Mouse (Mus musculus) layer of hippocampus, adult 11-12 months (tissue): Measurements from ENCODE around the gene Pip4k2a.
A peak's percentile ranks its signal among the peaks of the same experiment; 100 is the strongest.

ENCODE experiments used
- DNase-seq: peaks from one replicate; pipeline ENCODE4 v3.0.0; 2022; ENCODE audit warnings: low spot score

Gene Pip4k2a

DNA sequence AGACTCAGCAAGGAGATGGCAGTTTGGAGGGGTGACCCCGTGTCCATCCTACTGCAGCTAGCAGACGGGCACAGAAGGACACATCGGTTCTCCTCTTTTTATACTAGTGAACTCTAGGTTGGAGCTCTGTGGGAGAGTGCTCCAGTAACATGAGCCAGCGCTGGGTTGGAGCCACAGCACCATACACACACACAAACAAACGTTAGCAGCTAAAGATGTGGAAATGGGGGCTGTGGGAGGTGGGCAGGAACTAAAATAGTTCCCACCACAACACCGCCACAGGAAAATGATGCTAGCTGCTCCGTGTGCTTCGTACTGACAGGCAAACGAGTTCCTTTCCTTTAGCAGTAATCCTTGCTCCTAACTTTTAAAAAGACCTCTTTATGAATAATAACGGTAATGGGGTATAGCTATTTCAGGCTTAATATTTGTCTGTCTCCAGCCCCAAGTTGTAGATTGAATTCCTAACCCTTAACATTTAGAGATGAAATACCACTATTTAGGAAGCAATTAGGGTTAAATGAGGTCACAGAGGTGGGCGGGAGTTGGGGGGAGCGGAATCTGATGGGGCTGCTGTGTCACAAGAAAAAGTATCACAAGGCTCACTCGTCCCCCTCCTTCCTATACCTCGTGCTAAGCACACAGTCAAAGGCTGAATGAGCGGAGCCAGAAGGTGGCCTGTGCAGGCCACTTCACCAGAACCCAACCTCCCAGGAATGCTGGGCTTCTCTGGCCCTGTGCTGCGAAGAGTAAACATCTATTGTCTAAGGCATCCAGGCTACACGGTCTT is 73.9 kb downstream of the Pip4k2a start:
- DNase-seq: no peak

DNA sequence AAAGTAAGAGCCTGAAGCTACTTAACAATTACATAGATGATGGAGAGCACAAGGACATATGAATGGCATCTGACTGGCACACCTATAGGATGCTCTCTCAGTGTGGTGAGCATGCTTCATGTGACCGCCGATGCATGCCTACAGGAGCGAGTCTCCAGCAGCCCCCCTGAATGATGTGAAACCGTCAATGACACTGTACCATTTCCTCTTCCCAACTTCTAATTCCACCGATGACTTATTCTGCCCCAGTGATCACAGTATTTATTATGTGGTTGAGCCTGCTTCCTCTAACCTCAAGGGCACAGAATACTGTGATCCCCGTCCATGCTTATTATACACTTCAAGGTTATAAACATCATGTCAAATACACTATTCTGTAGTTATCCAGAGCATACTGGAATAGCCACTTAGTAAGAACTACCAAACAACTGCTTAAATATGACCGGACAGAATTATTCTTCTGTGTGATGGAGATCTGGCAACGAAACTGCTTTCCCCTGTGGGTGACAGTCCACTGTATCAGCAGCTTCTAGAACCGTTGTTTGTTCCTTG is 74.8 kb downstream of the Pip4k2a start:
- no peak for DNase-seq

- DNase-seq: no peak
Measured at GRCm38 (mm10) chr2:18921570-18922180, 76.3 kb downstream of the Pip4k2a start.

GRCm38 (mm10) chr2:18920461-18920877 is 77.5 kb downstream of the Pip4k2a start:
- DNase-seq: no peak

GRCm38 (mm10) chr2:18919797-18920354 is 78.0 kb downstream of the Pip4k2a start:
- no peak for DNase-seq

- DNase-seq: no peak
Measured at GRCm38 (mm10) chr2:18917838-18918237, 80.1 kb downstream of the Pip4k2a start.

DNA sequence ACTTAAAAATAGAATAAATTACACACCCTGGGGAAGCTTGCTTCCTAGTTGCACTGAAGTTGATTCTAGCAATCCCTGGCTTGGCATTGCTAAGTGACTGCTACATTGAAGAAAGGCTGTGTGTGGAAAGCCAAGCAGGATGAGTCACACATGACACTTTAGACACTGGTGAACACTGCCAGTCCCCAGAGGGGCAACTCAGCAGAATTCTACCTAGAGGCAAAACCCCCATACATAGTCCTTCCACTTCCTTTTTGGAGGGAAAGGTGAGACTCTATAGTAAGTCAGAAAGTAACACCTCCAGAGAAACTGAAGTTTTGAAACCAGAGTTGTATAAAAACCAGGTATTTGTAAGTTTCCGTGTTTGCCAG is 80.6 kb downstream of the Pip4k2a start:
- no peak for DNase-seq

GRCm38 (mm10) chr2:18916615-18917379 is 81.1 kb downstream of the Pip4k2a start:
- DNase-seq: no peak

GRCm38 (mm10) chr2:18916042-18916407 is 81.9 kb downstream of the Pip4k2a start:
- no peak for DNase-seq

DNA sequence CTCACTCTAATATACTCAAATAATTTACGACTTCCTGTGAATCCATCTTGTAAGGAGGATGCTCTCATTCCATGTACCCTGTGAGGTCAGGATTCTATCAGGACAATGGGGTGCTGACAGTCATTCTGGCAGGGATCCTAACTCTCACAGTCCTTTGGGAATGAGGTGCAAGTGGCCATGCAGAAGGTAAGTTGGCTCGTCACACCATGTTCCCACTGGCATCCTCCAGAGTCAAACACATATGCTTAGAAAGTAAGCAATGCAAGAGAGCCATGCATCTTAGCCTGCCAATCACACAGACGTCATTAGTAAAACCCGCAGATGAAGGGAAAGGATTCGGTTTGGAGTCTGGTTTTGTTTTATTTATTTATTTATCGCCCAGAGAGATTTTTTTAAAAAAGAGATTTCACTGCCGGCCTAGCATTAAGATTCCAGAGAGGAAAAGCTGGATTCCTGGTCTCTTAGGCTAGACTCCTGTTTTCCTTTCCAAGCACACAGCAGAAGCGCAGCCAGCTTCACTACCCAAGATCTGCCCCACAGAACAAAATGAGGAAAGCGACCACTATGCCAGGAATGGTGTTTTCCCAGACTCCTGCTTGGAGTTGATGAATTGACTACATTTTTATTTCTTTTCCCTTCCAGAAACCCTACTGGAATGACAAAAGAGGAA is 82.4 kb downstream of the Pip4k2a start:
- no peak for DNase-seq

DNA sequence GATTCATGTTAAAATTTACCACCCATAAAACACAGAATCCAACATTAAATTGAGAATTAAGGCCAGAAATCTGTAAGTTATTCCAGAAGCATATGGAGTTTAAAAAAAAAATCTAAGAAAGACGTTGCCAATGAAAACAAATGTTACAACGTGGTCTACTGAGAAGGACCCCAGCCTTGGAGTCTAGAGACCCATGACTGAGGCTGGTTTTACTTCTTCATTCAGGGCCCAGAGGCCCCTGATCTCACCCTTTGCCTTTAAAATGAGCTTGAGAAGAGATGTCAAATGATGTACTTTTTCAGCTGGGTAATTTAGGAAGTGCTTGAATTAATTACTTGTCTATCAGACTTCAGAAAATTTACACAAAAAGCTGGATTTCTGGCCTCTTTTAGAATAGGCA is 83.2 kb downstream of the Pip4k2a start:
- DNase-seq: no peak

DNA sequence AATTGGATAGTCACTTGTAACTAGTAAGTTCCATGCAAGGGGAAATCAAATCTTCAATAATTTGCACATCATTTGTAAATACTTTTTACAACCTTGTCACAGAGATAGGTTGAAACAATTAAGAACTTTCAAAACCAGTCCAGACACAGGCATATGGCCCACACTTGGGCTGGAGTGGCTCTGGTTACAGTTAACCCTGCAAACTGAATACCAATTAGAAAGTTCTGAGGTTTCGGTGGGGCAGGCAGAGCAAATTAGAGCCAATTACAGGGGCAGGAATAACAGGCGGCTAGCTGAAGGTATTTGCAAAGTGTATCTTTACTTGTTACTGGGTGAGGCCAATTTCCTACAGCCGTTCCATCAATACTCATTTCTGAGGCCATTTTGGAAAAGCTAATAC is 84.3 kb downstream of the Pip4k2a start:
- DNase-seq: no peak

DNA sequence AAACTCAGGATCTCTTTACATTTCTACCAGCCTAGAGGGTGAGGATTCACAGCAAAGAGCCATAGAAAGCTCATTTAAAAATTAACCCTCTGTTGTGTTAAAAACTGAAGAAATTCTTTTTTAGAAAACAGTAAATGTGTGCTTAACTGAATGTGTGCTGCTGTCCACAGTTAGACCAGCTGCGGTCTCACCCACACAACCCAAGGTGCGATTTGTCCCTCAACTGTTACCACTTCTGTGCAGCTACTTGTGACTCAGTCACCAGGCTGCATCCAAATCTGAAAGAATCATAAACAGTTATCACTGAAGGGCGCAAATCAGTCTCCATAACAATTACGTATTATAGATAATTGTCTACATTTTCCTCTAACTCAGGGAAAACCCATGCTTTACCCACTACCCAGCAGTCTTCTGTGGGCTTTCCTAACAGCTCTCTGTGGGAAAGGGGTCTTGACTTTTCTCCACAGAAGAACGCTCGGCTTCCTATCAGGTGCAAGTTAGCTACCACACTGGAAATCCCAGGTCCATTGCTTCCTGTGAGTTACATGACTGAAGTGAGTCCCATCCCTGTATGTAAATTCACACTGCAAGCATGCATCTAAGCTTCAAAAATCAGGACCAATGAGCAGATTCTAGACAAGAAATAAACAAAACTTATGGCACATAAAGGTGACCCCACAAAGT is 86.5 kb downstream of the Pip4k2a start:
- no peak for DNase-seq

DNA sequence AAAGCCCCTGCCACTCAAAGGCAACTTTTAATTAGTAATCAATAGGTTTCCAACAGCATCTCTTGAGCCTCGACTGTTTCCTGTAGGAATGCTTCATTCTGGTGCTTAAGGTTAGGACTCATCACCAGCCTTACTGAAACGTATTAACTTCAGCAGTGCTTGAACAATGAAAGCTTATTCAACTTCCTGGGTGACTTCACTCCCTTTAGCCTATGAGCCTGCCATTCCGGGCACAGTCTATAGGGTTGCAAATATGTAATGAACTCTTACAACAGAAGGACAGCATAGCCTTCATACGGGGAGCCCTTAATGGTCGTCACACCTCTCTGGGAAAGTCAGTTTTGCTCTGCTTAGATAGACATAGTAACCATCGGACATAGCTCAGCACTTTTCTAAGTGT is 87.7 kb downstream of the Pip4k2a start:
- DNase-seq: no peak

GRCm38 (mm10) chr2:18909713-18910112 is 88.2 kb downstream of the Pip4k2a start:
- no peak for DNase-seq

DNA sequence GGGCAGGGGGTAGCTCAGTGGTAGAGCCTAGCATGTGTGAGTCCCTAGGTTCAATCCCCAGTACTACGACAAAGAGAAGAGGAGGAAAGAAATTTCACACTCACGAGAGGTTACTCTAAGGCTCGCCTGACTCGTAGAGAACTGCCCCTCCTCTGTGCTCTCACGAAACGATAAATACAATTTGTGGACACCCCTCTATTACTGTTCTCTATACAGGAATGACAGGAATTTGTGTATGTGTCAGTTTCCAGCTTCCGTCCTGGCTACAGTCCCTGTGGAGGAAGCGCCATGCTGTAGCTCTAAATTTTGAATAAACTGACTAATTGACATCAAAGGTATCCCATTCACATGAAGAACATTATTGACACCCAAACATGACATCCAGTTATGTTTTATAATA is 90.7 kb downstream of the Pip4k2a start:
- DNase-seq: no peak

GRCm38 (mm10) chr2:18906421-18907084 is 91.4 kb downstream of the Pip4k2a start:
- peak; percentile 51 for DNase-seq

DNA sequence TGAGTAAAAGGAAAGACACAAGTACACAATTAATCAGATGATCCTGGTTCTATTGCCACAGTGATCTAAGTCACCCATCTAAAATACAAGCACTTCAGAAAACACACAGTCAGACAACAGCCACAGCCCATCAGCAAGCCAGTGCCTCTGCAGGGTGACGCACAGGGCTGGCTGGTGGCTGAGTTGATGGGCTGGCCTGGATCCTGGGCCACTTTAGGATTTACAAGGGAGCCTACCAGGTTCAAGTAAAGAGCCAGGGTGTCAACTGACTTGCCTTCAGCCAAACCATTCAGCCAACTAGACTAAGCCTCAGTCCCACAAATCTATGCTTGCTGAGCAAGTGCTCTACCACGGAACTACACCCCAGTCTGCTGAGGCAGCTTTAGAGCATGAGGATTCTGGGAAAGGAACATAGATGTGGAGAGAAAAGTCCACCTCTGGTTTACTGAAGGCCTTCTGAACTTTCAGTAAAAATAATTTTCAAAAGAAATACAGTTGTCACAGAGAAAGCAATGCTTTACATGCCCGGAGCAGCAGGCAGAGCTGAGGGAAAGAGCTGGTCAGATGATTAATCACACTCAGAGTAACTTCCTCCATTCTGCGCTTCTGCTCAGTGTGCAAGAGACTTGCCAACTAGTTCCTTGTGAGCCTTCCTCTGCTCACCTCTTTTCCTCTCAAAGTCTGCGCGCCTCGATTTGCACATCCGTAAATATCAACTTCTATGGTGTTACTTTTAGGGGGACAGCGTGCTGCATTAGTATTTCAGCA is 94.4 kb downstream of the Pip4k2a start:
- DNase-seq: no peak

GRCm38 (mm10) chr2:18901133-18901532 is 96.8 kb downstream of the Pip4k2a start:
- no peak for DNase-seq

DNA sequence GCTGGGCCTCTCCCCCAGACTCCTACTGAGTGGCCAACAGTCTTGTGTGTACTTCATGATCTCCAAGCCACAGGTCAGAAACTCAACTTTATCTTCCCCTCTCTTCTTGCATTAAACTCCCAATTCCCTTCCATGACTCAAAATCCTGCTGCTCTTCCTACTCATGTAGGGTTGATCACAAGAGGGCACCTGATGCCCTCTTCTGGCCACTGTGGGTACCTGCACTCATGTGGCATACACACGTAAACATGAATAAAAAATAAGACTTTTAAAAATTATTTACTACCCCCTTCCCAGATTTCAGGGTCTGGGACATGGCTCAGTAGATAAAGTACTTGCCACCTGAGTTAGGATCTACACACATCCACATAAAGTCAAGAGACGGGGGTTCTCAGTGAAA is 97.3 kb downstream of the Pip4k2a start:
- no peak for DNase-seq
